Mouse (Mus musculus) right cerebral cortex, postnatal 10 days (tissue): ENCODE results near the gene Acta1.

Source experiments
- DNase-seq, 2 experiments: peaks; one replicate each; pipeline ENCODE4 v3.0.0; 2021; ENCODE audit warnings: low spot score in 2 of 2

The Acta1 gene

GRCm38 (mm10) chr8:123883094-123883493 lies 11.5 kb downstream of the Acta1 start:
- no peak for DNase-seq

GRCm38 (mm10) chr8:123882412-123882811 lies 12.1 kb downstream of the Acta1 start:
- DNase-seq: no peak

- DNase-seq: no peak
Measured at GRCm38 (mm10) chr8:123880821-123881350, 13.7 kb downstream of the Acta1 start.

- DNase-seq: peak; percentile 89 to 95
Measured at GRCm38 (mm10) chr8:123880271-123880670, 14.3 kb downstream of the Acta1 start.

GRCm38 (mm10) chr8:123877865-123878264 lies 16.7 kb downstream of the Acta1 start:
- DNase-seq: no peak

GRCm38 (mm10) chr8:123874324-123874723 lies 20.2 kb downstream of the Acta1 start:
- DNase-seq: peak; percentile 57 to 71

GRCm38 (mm10) chr8:123873364-123873763 lies 21.2 kb downstream of the Acta1 start:
- DNase-seq: no peak

GRCm38 (mm10) chr8:123872048-123872447 lies 22.5 kb downstream of the Acta1 start:
- no peak for DNase-seq

GRCm38 (mm10) chr8:123866971-123867370 lies 27.6 kb downstream of the Acta1 start:
- DNase-seq: peak in 1 of 2 experiments; percentile 38

GRCm38 (mm10) chr8:123865786-123866185 lies 28.8 kb downstream of the Acta1 start:
- DNase-seq: no peak

GRCm38 (mm10) chr8:123860386-123860785 lies 34.2 kb downstream of the Acta1 start:
- no peak for DNase-seq

- peak; percentile 74 to 80 for DNase-seq
Measured at GRCm38 (mm10) chr8:123859648-123860259, 34.8 kb downstream of the Acta1 start, which contains the start of gene Ccsap. Gene Ccsap (minus strand): TSS chr8:123860209.

GRCm38 (mm10) chr8:123858941-123859647 lies 35.5 kb downstream of the Acta1 start:
- DNase-seq: peak; percentile 94 to 95

GRCm38 (mm10) chr8:123858574-123858940 lies 36.0 kb downstream of the Acta1 start:
- peak in 1 of 2 experiments; percentile 54 for DNase-seq

GRCm38 (mm10) chr8:123857361-123857760 lies 37.2 kb downstream of the Acta1 start:
- peak in 1 of 2 experiments; percentile 65 for DNase-seq

- DNase-seq: no peak
Measured at GRCm38 (mm10) chr8:123854733-123855475, 39.6 kb downstream of the Acta1 start.

- no peak for DNase-seq
Measured at GRCm38 (mm10) chr8:123854252-123854651, 40.3 kb downstream of the Acta1 start.

- no peak for DNase-seq
Measured at GRCm38 (mm10) chr8:123851590-123851989, 43.0 kb downstream of the Acta1 start.

- no peak for DNase-seq
Measured at GRCm38 (mm10) chr8:123849352-123849751, 45.2 kb downstream of the Acta1 start.

- DNase-seq: no peak
Measured at GRCm38 (mm10) chr8:123847546-123847945, 47.0 kb downstream of the Acta1 start.

- DNase-seq: no peak
Measured at GRCm38 (mm10) chr8:123846509-123846908, 48.0 kb downstream of the Acta1 start.

- DNase-seq: no peak
Measured at GRCm38 (mm10) chr8:123845991-123846390, 48.6 kb downstream of the Acta1 start.
